Mouse (Mus musculus) lung, adult 2 months (tissue): ENCODE measurements around the gene Cfdp1.

Source experiments
- CTCF ChIP-seq: fragments of 200-500 bp; IDR thresholded peaks from 2 replicates; pipeline ENCODE4 v1.5.1; 2011; ENCODE audit warnings: mild to moderate bottlenecking, low read length, control low read depth; ENCODE audit not compliant: insufficient read depth
- POLR2A ChIP-seq: fragments of 200-500 bp; IDR thresholded peaks from 2 replicates; pipeline ENCODE4 v1.6.1; 2011; ENCODE audit warnings: low read depth, mild to moderate bottlenecking, control low read depth, low read length, borderline replicate concordance; ENCODE audit errors: extremely low read depth

GRCm38 (mm10) chr8:111720115-111720544, 134.0 kb downstream of the Cfdp1 start:
- TF ChIP-seq POLR2A (no peak), CTCF (no peak)
